Mouse (Mus musculus) cerebellum, postnatal 10 days (tissue): ENCODE data around the gene Rimbp2.

Experiments used
- DNase-seq, 2 experiments: peaks; one replicate each; pipeline ENCODE4 v3.0.0; 2021; ENCODE audit warnings: mixed read lengths in 2 of 2

Gene Rimbp2

DNA sequence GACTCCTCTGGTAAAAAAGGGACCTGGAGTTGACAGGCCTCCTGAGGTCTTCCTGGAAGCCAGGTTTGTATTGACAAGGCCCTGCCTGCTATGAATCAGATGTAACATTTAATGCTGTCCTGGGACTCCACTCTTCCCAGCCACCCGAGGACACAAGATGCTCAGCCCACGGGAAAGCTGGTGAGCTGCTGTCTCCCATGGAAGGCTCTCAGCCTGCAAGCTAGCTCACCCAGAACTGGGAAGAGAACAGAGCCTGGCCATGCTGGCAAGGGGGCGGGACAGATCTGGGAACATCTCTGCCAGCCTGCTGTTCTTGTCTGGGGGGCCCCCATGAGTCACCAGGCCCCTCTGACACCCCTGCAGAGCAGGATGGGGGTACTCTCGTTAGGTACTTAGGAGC lies 111.7 kb downstream of the Rimbp2 start:
- DNase-seq = no peak

- no peak for DNase-seq
Observed at GRCm38 (mm10) chr5:128837045-128837444, 116.2 kb downstream of the Rimbp2 start.

GRCm38 (mm10) chr5:128834126-128834525 lies 119.2 kb downstream of the Rimbp2 start:
- no peak for DNase-seq

DNA sequence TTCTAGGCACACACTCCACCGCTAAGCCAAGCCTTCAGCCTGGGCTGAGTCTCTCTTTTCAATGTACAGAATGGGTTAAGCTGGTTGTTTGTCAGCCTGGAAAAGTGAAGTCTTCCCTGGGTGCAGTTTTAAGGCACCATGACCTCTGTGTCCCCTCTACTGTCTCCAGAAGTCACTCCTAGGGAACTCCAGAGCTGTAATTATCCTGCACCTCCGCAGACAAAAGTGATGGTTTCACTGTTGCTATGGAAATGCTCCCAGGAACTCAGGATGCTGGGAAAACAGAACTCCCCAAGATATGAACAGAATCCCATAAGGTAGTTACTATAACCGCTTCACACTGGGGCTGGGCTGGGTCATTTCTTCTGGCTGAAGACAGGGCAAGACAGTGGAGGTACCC lies 130.4 kb downstream of the Rimbp2 start:
- no peak for DNase-seq

DNA sequence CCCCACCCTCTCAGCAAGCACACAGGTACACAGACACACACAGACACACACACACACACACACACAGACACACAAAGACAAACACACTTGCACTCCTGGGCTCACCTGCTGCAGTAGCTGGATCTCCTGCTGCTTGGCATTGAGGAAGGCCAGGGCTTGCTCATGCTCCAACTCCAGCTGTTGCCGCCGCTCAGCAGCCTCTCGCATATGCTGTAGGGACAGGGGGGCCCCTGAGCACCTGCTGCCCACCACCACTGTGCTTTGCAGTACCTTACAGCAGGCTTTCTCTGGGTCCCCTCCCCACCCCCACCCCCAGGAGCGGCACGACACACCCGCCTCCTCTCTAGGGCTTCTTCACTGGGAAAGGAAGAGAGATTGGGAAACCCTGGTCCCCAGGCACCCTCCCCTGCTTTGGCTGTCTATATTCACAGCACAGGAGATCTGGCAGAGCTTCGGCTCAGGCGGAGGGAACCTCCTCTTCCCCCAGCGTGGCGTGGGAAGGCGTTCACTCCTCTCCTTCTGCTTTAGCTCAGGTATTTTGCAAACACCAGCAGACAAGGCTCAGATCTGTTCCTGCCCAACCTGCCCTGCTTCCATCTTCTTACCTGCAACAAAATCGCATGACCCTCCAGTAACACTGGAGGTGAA lies 133.5 kb downstream of the Rimbp2 start:
- no peak for DNase-seq

DNA sequence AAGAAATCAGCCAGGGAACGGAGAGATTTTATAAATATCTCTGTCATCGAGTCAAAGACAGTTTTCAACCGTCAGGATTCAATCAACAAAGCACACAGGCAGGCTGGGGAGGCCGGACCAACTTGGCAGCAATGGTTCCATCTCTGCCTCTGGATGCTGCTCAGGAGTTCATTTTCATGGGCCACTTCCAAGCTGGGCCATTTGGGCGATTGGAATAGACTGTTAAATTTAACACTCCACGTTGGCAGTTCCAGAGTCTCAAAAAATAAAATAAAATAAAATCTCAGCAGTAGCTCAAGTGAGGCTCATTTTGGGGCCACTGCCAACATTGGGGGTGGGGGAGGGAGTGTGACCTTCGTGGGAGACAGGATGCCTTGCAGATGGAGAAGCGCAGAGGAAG lies 137.7 kb downstream of the Rimbp2 start:
- peak in 1 of 2 experiments; percentile 28 for DNase-seq

DNA sequence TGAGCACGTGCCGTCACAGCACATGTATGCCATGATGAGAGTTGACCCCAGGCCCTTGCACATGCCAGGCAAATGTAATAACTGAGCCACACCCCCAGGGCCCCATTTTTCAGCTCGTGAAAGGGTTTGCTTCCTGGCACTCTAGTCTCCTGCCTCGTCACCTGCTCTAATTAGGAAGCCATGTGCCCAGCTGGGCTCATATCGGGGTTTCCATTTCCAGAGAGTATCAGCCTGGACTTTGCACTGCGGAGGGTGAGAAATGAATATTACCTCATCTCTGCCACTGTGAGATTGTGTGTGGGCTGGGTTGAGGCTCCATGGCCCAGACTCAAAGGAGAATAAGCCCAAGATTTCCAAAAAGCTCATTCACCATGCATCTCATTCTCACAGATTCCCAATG lies 138.2 kb downstream of the Rimbp2 start:
- DNase-seq = peak in 1 of 2 experiments; percentile 32

- DNase-seq = peak; percentile 62 to 66
Observed at GRCm38 (mm10) chr5:128813121-128813520, 140.2 kb downstream of the Rimbp2 start.

DNA sequence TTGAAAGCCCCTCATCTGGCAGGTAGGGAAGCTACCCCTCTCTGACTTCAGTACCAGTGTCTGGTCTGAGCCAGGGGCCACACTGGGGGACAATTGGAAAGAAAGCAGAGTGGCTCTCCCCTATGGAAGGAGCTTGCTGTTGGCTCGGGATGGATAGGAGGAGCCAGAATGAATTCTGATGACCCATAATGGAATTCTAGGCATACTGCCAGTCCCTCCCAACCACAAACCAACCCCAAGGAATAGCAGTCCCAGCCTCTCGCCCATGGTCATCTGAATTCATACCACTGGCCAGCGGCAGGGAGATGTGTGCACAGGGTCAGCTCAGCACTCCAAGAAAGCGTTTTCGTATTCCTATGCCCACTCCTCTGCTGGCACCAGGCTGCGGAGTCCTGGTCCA lies 141.9 kb downstream of the Rimbp2 start:
- DNase-seq = no peak

GRCm38 (mm10) chr5:128810006-128810405 lies 143.3 kb downstream of the Rimbp2 start:
- peak; percentile 43 to 55 for DNase-seq

DNA sequence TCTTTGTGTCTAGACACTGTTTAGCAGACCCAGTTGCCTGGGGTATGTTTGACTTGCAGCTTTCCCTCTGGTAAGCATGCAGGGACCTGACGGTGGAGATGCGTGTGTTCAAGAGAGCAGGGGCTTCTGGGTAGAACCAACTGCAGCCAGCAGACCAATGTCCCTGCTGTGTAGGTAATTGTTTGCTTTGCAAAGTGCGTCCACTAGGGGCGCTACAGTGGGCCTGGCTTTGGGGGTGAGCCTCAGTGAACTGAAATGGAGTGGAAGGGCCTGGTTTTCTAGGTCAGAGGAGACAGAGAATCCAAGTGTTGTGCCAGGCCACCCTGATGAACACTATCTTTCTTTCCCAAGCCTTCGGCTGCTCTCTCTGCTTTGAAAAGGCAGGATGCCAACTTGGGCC lies 143.9 kb downstream of the Rimbp2 start:
- peak; percentile 73 to 84 for DNase-seq

GRCm38 (mm10) chr5:128808547-128809182 lies 144.6 kb downstream of the Rimbp2 start:
- DNase-seq = peak; percentile 60 to 63

- DNase-seq = no peak
Observed at GRCm38 (mm10) chr5:128807408-128807807, 145.9 kb downstream of the Rimbp2 start.

- peak; percentile 95 to 96 for DNase-seq
Observed at GRCm38 (mm10) chr5:128806296-128806998, 146.8 kb downstream of the Rimbp2 start.

DNA sequence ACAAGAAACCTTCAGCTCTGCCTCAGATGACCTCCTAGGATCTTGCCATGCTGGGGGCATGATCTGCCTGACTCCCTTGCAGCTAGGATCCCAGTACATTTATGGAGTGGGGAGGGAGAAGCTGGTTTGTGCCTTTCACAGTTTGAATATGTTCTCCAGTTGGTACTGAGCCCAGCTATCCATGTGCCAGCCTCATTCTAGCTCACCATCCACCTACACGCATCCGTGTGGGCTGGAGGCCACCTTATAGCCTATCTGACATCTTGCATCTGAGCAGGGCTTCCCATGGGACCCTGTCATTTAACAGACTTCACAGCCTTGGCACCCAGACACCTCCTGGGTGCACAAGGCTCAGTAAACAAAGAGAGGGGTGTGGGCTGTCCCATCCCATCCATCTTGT lies 148.2 kb downstream of the Rimbp2 start:
- DNase-seq = no peak

DNA sequence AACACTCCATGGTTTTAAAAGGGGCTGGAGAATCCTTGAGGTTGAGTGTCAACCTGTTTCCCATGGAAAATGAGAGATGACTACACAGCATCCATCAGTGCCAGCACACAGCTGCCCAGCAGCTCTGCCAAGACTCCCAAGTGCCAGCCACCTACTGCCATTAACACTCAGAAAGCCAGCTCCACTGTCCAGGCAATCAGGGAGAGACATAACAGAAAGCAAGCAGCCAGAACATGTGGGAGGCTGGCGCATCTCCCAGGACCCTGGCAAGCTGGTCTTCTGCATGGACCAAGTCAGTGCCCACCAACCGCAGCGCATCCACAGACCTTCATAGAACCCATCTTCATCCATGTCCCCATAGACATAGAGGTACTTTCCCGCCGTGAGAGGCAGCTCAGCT lies 152.7 kb downstream of the Rimbp2 start:
- peak; percentile 82 to 89 for DNase-seq

DNA sequence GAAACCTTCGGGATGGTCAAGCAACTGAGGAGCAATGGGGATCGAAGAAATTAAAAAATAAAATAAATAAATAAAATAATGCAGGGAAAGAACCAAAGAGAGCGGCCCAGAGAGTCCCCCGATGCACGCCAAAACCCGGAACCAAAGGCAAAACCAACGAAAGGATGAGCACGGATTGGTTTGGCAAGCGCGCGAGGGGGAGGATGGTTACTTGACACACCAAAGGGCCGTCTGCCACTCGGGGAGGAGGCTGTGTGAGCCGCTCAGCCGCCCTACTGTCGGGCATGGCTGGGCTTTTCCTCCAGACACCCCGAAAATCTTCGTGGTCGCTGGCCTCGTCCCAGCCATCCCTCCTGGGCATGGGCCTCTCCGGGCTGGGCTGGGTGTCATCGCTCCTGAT lies 171.7 kb downstream of the Rimbp2 start:
- DNase-seq = peak; percentile 23 to 33

DNA sequence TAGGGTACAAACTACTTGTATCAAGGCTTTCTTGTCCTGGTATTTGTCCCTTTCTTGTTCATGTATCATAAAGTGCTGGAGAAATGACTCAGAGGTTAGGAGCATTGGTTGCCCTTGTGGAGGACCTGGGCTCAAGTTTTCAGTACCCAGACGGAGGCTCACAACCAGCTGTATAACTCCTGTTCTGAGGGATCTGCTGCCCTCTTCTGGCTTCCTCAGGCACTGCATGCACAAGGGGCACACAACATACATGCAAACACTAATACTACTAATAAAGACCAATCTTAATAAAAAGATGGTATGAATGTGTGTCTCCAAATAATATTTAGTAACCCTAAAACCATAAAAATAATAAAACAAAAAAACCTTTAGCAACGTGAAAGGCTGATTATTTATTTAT lies 176.9 kb downstream of the Rimbp2 start:
- no peak for DNase-seq

- no peak for DNase-seq
Observed at GRCm38 (mm10) chr5:128769026-128769631, 184.2 kb downstream of the Rimbp2 start.

- DNase-seq = peak; percentile 23 to 50
Observed at GRCm38 (mm10) chr5:128761118-128761517, 192.2 kb downstream of the Rimbp2 start.

DNA sequence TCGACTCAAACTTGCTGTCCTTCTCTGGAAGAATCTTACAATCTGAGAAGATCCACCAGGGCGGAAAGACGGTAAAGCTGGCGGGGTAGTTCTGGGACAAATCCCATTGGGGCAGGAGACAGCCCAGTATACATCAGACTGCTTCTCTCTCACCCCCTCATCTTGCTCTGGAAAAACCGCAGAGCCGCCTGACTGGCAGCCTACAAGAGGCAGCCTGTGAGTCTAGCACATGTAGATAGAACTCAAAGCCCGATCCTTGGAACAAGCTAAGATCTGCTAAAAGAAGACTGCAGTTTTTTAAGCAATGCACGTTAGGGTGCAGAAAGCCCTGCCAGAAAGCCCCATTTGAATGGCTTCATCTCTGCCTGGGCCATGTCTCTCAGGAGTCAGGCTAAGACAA lies 207.0 kb downstream of the Rimbp2 start:
- no peak for DNase-seq

- no peak for DNase-seq
Observed at GRCm38 (mm10) chr5:128745206-128745605, 208.1 kb downstream of the Rimbp2 start.

DNA sequence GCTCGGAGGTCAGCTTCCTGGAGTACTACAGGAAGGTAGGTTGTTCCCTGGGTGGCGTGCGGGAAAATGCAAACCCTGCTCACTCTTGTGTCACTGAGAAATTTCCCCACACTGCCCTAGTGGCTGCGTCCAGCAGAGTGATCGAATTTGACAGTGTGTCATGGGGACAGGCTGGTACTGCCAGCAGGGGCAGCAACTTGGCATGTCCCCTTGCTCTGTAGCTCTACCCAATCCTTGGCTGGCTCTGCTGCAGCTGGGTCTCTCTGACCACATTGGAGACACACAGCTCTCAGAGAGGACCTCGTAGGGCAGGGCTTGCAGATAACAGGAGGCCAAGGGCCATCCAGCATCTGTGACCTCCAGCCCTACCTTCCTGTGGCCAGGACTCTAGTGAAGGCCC lies 208.9 kb downstream of the Rimbp2 start:
- peak; percentile 47 to 57 for DNase-seq

DNA sequence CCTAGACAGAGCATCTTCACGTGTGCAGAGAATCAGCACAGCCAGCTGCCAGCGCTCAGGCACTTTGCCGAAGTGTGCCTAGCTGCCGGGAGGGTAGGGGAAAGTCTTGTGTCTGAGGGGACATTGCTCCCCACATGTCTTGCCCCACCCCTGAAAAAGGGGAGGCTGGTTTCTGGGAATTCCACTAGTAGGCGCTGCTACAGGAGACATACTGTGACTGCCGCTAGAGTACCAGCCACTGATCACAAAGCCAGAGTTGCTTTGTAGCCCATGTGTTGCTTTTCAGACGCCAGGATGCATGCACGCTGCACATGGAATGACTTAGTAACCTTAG lies 213.5 kb downstream of the Rimbp2 start:
- DNase-seq = no peak
